Mouse (Mus musculus) kidney, postnatal 10 days (tissue): Measurements from ENCODE around the gene Rac1.
"Not testable (repeated sequence)": the region's sequence is repeated elsewhere in the genome, so short reads cannot be mapped to it uniquely, and the experiment has no call there.

Experiments
- DNase-seq: peaks from one replicate; pipeline ENCODE4 v3.0.0; 2021; ENCODE audit warnings: mixed read lengths

Gene Rac1

GRCm38 (mm10) chr5:143527486-143528307 lies at the start of gene Rac1:
Gene Rac1, minus strand, starts transcription at chr5:143528036.
- peak; percentile 98 for DNase-seq

- DNase-seq, result peak; percentile 70
These were observed 46.7 kb upstream of the Rac1 start for GRCm38 (mm10) chr5:143574261-143575178.

- no peak for DNase-seq
These were observed 45.2 kb upstream of the Rac1 start for GRCm38 (mm10) chr5:143573067-143573466.

- peak; percentile 82 for DNase-seq
These were observed 44.4 kb upstream of the Rac1 start for GRCm38 (mm10) chr5:143572195-143572594.

- DNase-seq, result peak; percentile 93
These were observed 40.0 kb upstream of the Rac1 start for GRCm38 (mm10) chr5:143567860-143568259.

- no peak for DNase-seq
These were observed 39.4 kb upstream of the Rac1 start for GRCm38 (mm10) chr5:143567258-143567670.

GRCm38 (mm10) chr5:143566804-143567203 lies 39.0 kb upstream of the Rac1 start:
- not testable (repeated sequence) for DNase-seq

GRCm38 (mm10) chr5:143561544-143562185 lies 33.8 kb upstream of the Rac1 start:
- no peak for DNase-seq

GRCm38 (mm10) chr5:143561009-143561408 lies 33.2 kb upstream of the Rac1 start:
- DNase-seq, result no peak

- DNase-seq, result no peak
These were observed 30.9 kb upstream of the Rac1 start for GRCm38 (mm10) chr5:143558731-143559130.

- no peak for DNase-seq
These were observed 27.4 kb upstream of the Rac1 start for GRCm38 (mm10) chr5:143555233-143555632.

GRCm38 (mm10) chr5:143552911-143553310 lies 25.1 kb upstream of the Rac1 start:
- no peak for DNase-seq

GRCm38 (mm10) chr5:143548922-143549321 lies 21.1 kb upstream of the Rac1 start:
- not testable (repeated sequence) for DNase-seq

GRCm38 (mm10) chr5:143548401-143548846 lies 20.6 kb upstream of the Rac1 start:
- peak; percentile 98 for DNase-seq

- no peak for DNase-seq
These were observed 20.0 kb upstream of the Rac1 start for GRCm38 (mm10) chr5:143547866-143548265.

- peak; percentile 83 for DNase-seq
These were observed 19.5 kb upstream of the Rac1 start for GRCm38 (mm10) chr5:143547384-143547783.

- no peak for DNase-seq
These were observed 11.3 kb upstream of the Rac1 start for GRCm38 (mm10) chr5:143539111-143539510.

GRCm38 (mm10) chr5:143537022-143537421 lies 9.2 kb upstream of the Rac1 start:
- DNase-seq, result no peak

- DNase-seq, result no peak
These were observed 7.1 kb upstream of the Rac1 start for GRCm38 (mm10) chr5:143534922-143535321.

GRCm38 (mm10) chr5:143530715-143531114 lies 2.9 kb upstream of the Rac1 start:
- DNase-seq, result no peak

GRCm38 (mm10) chr5:143528308-143528683 lies 460 bp upstream of the Rac1 start:
- DNase-seq, result no peak

GRCm38 (mm10) chr5:143526698-143527331 lies 1.0 kb downstream of the Rac1 start:
- peak; percentile 58 for DNase-seq
